Mouse (Mus musculus) CH12.LX (cell line): Measurements from ENCODE around the gene Smarcd1. TPM values are rescaled to one million over a fixed set of nuclear protein-coding genes. Genes with fewer than 3 reads are reported as not detected.

Experiments
- DNase-seq: peaks from one replicate; pipeline ENCODE4 v3.0.0-alpha.2; 2013; ENCODE audit errors: extremely low read depth
- H3K27ac ChIP-seq: 2 replicates; pipeline ENCODE4 v1.5.1; 2012; ENCODE audit warnings: low read depth, mild to moderate bottlenecking, control low read depth, moderate library complexity; ENCODE audit not compliant: insufficient read depth
- H3K27me3 ChIP-seq: replicated peaks from 2 replicates; pipeline ENCODE3; 2012; ENCODE audit warnings: inconsistent platforms
- H3K36me3 ChIP-seq, 2 experiments: replicated peaks in 1 of 2; 2 replicates each; pipeline versions ENCODE3 to v1.6.1; 2012; ENCODE audit warnings: inconsistent platforms in 1 of 2, low read length in 1 of 2, mild to moderate bottlenecking in 1 of 2, mixed read lengths in 1 of 2, moderate library complexity in 1 of 2; ENCODE audit not compliant: control insufficient read depth in 1 of 2, insufficient read depth in 1 of 2
- H3K4me1 ChIP-seq, 2 experiments: 2 replicates each; pipeline ENCODE4 v1.6.1; 2012; ENCODE audit warnings: inconsistent platforms in 1 of 2, moderate library complexity in 1 of 2; ENCODE audit not compliant: insufficient read depth in 2 of 2, control insufficient read depth in 1 of 2
- H3K4me2 ChIP-seq: 2 replicates; pipeline ENCODE4 v1.6.1; 2012; ENCODE audit warnings: low read depth, mild to moderate bottlenecking, control low read depth; ENCODE audit not compliant: poor library complexity, insufficient read depth, severe bottlenecking
- H3K4me3 ChIP-seq, 3 experiments: fragments of 150-350 bp in 1 of 3; sonication (generic) in 1 of 3; replicated peaks in 1 of 3; 2 replicates each; pipeline versions ENCODE3 to v1.5.1; 2011 to 2012; ENCODE audit warnings: low read depth in 2 of 3, low read length in 2 of 3, mild to moderate bottlenecking in 2 of 3, moderate library complexity in 2 of 3, control low read depth in 1 of 3, improper control_type of control experiment in 1 of 3, inconsistent platforms in 1 of 3, mixed read lengths in 1 of 3; ENCODE audit not compliant: poor library complexity in 1 of 3
- H3K79me2 ChIP-seq: replicated peaks from 2 replicates; pipeline ENCODE4 v1.6.1; 2012; ENCODE audit warnings: mild to moderate bottlenecking, moderate library complexity; ENCODE audit not compliant: control insufficient read depth, poor library complexity, insufficient read depth, severe bottlenecking; ENCODE audit errors: extremely low read depth
- H3K9ac ChIP-seq: 2 replicates; pipeline ENCODE4 v1.6.1; 2012; ENCODE audit warnings: low read depth, mild to moderate bottlenecking, control low read depth, moderate library complexity; ENCODE audit not compliant: insufficient read depth
- H3K9me3 ChIP-seq: replicated peaks from 2 replicates; pipeline ENCODE3; 2012; ENCODE audit warnings: low read length, inconsistent platforms, mixed read lengths
- BHLHE40 ChIP-seq: IDR thresholded peaks from 2 replicates; pipeline ENCODE4 v1.6.1; 2011; ENCODE audit warnings: mild to moderate bottlenecking, low read depth, low read length, improper control_type of control experiment
- CHD1 ChIP-seq: IDR thresholded peaks from 2 replicates; pipeline ENCODE4 v1.6.1; 2012; ENCODE audit warnings: low read depth, low read length, improper control_type of control experiment, inconsistent platforms
- CHD2 ChIP-seq: IDR thresholded peaks from 2 replicates; pipeline ENCODE4 v1.6.1; 2011; ENCODE audit warnings: low read length, improper control_type of control experiment
- CTCF ChIP-seq, 2 experiments: IDR thresholded peaks in 1 of 2; conservative IDR thresholded peaks in 1 of 2; 2 replicates each; pipeline ENCODE4 v1.5.1; 2011 to 2012; ENCODE audit warnings: low read depth in 2 of 2, low read length in 2 of 2, improper control_type of control experiment in 1 of 2, inconsistent platforms in 1 of 2, mild to moderate bottlenecking in 1 of 2, moderate library complexity in 1 of 2
- E2F4 ChIP-seq: IDR thresholded peaks from 2 replicates; pipeline ENCODE4 v1.6.1; 2011; ENCODE audit warnings: low read depth, low read length, improper control_type of control experiment; ENCODE audit not compliant: insufficient replicate concordance
- EP300 ChIP-seq: IDR thresholded peaks from 2 replicates; pipeline ENCODE4 v1.6.1; 2011; ENCODE audit warnings: low read length, improper control_type of control experiment
- ETS1 ChIP-seq: conservative IDR thresholded peaks from 2 replicates; pipeline ENCODE4 v1.6.1; 2012; ENCODE audit warnings: low read depth, mild to moderate bottlenecking, inconsistent platforms, low read length, improper control_type of control experiment, moderate library complexity
- GABPA ChIP-seq: IDR thresholded peaks from 2 replicates; pipeline ENCODE4 v1.6.1; 2012; ENCODE audit warnings: low read depth, low read length, improper control_type of control experiment, inconsistent platforms; ENCODE audit not compliant: insufficient replicate concordance
- IRF4 ChIP-seq: IDR thresholded peaks from 2 replicates; pipeline ENCODE4 v1.6.1; 2014; ENCODE audit warnings: low read depth, mild to moderate bottlenecking, inconsistent platforms, low read length, improper control_type of control experiment
- JUN ChIP-seq: IDR thresholded peaks from 2 replicates; pipeline ENCODE4 v1.6.1; 2011; ENCODE audit warnings: low read depth, mild to moderate bottlenecking, low read length, improper control_type of control experiment, moderate library complexity; ENCODE audit not compliant: insufficient read depth
- JUND ChIP-seq: conservative IDR thresholded peaks from 2 replicates; pipeline ENCODE4 v1.6.1; 2011; ENCODE audit warnings: low read depth, low read length, improper control_type of control experiment
- MAX ChIP-seq: IDR thresholded peaks from 2 replicates; pipeline ENCODE4 v1.6.1; 2011; ENCODE audit warnings: low read length, improper control_type of control experiment
- MAZ ChIP-seq: IDR thresholded peaks from 2 replicates; pipeline ENCODE4 v1.6.1; 2012; ENCODE audit warnings: low read depth, mild to moderate bottlenecking, inconsistent platforms, low read length, improper control_type of control experiment, moderate library complexity
- MEF2A ChIP-seq: IDR thresholded peaks from 2 replicates; pipeline ENCODE4 v1.6.1; 2014; ENCODE audit warnings: low read depth, mild to moderate bottlenecking, inconsistent platforms, low read length, improper control_type of control experiment, borderline replicate concordance
- MXI1 ChIP-seq: IDR thresholded peaks from 2 replicates; pipeline ENCODE4 v1.6.1; 2011; ENCODE audit warnings: mild to moderate bottlenecking, low read depth, low read length, improper control_type of control experiment
- MYC ChIP-seq: IDR thresholded peaks from 2 replicates; pipeline ENCODE4 v1.6.1; 2011; ENCODE audit warnings: low read depth, mild to moderate bottlenecking, improper control_type of control experiment, low read length
- NELFE ChIP-seq: IDR thresholded peaks from 2 replicates; pipeline ENCODE4 v1.6.1; 2011; ENCODE audit warnings: low read depth, low read length, improper control_type of control experiment
- NRF1 ChIP-seq: IDR thresholded peaks from 2 replicates; pipeline ENCODE4 v1.6.1; 2014; ENCODE audit warnings: low read depth, mild to moderate bottlenecking, inconsistent platforms, low read length, improper control_type of control experiment, moderate library complexity
- PAX5 ChIP-seq: IDR thresholded peaks from 2 replicates; pipeline ENCODE4 v1.6.1; 2012; ENCODE audit warnings: low read length, inconsistent platforms, mixed read lengths
- POLR2AphosphoS2 ChIP-seq: IDR thresholded peaks from 2 replicates; pipeline ENCODE4 v1.6.1; 2011; ENCODE audit warnings: low read depth, low read length, improper control_type of control experiment
- RAD21 ChIP-seq: IDR thresholded peaks from 2 replicates; pipeline ENCODE4 v1.6.1; 2011; ENCODE audit warnings: low read depth, mild to moderate bottlenecking, low read length, improper control_type of control experiment, moderate library complexity
- SIN3A ChIP-seq: IDR thresholded peaks from 2 replicates; pipeline ENCODE4 v1.6.1; 2012; ENCODE audit warnings: low read length, improper control_type of control experiment, inconsistent platforms
- SMC3 ChIP-seq: IDR thresholded peaks from 2 replicates; pipeline ENCODE4 v1.6.1; 2011; ENCODE audit warnings: low read depth, low read length, improper control_type of control experiment
- UBTF ChIP-seq: IDR thresholded peaks from 2 replicates; pipeline ENCODE4 v1.6.1; 2012; ENCODE audit warnings: low read depth, mild to moderate bottlenecking, inconsistent platforms, low read length, improper control_type of control experiment, moderate library complexity
- USF1 ChIP-seq: IDR thresholded peaks from 2 replicates; pipeline ENCODE4 v1.6.1; 2014; ENCODE audit warnings: low read depth, mild to moderate bottlenecking, inconsistent platforms, low read length, improper control_type of control experiment
- USF2 ChIP-seq: conservative IDR thresholded peaks from 2 replicates; pipeline ENCODE4 v1.6.1; 2011; ENCODE audit warnings: low read depth, low read length, improper control_type of control experiment
- ZC3H11A ChIP-seq: IDR thresholded peaks from 2 replicates; pipeline ENCODE4 v1.6.1; 2012; ENCODE audit warnings: low read depth, mild to moderate bottlenecking, inconsistent platforms, low read length, improper control_type of control experiment
- ZKSCAN1 ChIP-seq: IDR thresholded peaks from 2 replicates; pipeline ENCODE4 v1.6.1; 2012; ENCODE audit warnings: low read depth, inconsistent platforms, low read length, improper control_type of control experiment, borderline replicate concordance
- dilution Hi-C: fragments of 300-500 bp; cut with MboI; formaldehyde crosslinking; loops from 2 replicates; pipeline ENCODE4 v1.14.3; 2020; ENCODE audit warnings: low sequenced_read_pairs; ENCODE audit not compliant: extremely low pct_unique_long_range_greater_than_20kb, extremely low pct_ligation_motif_present
- in situ Hi-C: fragments of 300-500 bp; cut with MboI; formaldehyde crosslinking; loops from 3 replicates; pipeline ENCODE4 v1.14.3; 2019; ENCODE audit warnings: low sequenced_read_pairs, low pct_ligation_motif_present, low pct_unique_long_range_greater_than_20kb, mixed read lengths
- polyA plus RNA-seq: library from polyadenylated mRNA; unstranded; fragments of >175 nt; gene quantifications from 2 replicates; pipeline ENCODE4 v1.2.1, GENCODE M21; 2012; ENCODE audit warnings: low read depth; ENCODE audit not compliant: insufficient read length
- total RNA-seq, 2 experiments: library from RNA; depleted of rRNA; stranded (reverse); fragments of 300-350 nt in 1 of 2; fragments of >200 nt in 1 of 2; gene quantifications; 2 replicates each; pipeline ENCODE4 v1.2.3; 2012 to 2014

Gene Smarcd1
- total and polyA plus RNA-seq, 3 experiments = 12.5 to 69.9 (median 17.9) TPM

DNA sequence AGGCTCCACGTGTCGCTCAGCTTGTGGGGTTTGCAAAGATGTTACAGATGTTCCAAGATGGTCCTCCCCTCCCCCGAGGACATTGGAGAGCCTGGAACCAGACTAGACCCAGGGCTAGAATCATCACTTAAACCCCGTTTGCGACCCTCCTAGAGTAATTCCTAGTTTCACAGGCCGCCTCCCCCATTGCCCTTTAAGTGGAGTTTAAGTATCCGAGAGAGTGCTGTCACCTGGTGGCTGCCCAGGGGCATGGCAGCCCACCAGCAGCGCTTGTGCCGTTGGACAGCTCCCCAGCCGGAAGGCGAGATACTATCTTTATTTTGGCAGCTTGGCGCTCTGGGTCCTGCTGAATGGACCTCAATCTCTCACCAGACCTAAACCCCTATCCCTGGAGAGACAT, 33.0 kb upstream of the Smarcd1 start:
- dilution Hi-C loops (no loop called here), in situ Hi-C loops (loop anchor here (5.0 kb wide), 1 partner anchor 72 kb away; no protein-coding TSS in a partner anchor)

DNA sequence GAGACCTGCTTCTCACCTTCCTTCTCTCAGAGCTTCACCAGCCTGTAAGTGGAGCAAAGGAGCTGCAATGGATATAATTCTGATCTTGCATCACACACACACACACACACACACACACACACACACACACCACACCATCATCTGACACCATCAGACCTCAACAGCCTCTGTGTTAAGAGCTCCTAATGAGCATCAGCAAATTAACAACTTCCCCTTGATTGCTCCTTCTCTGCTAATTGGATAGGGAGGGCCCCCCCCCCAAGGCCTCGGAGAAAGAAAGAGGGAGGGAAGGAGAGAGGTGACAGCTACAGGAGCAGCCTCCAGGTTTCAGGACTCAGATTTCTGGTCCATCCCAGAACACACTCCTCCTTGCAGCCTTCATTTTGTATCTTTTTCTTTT, 32.5 kb upstream of the Smarcd1 start:
- dilution Hi-C loops (no loop called here), in situ Hi-C loops (loop anchor here (5.0 kb wide), 1 partner anchor 72 kb away; no protein-coding TSS in a partner anchor)
- Histone ChIP-seq H3K9me3 (peaks cover 4% of the 10 kb centered on the region), H3K27ac (no peak overlapping the region), H3K4me2 (no peak overlapping the region), H3K79me2 (no peaks in the 10 kb centered on the region), H3K36me3 (no peaks in the 10 kb centered on the region), H3K27me3 (peaks cover 70% of the 10 kb centered on the region), H3K9ac (no peak overlapping the region), H3K4me3 (no peak overlapping the region), H3K4me1 (peaks cover 0 to 12% of the 10 kb centered on the region in 2 experiments; a peak in 2 of 4 replicates)
- TF ChIP-seq USF1 = no peak
- TF ChIP-seq SIN3A = no peak
- TF ChIP-seq CHD2 = no peak
- no peak for TF ChIP-seq MYC
- no peak for TF ChIP-seq NRF1
- TF ChIP-seq JUN = no peak
- no peak for TF ChIP-seq GABPA
- TF ChIP-seq USF2 = no peak
- TF ChIP-seq UBTF = no peak
- no peak for TF ChIP-seq PAX5
- TF ChIP-seq BHLHE40 = no peak
- TF ChIP-seq EP300 = no peak
- TF ChIP-seq ZKSCAN1 = no peak
- no peak for DNase-seq

More for the DNA sequence above, 33.0 kb upstream of the Smarcd1 start:
- DNase-seq = peak; percentile 61
- TF ChIP-seq SIN3A (no peak), MAX (no peak), IRF4 (peak; percentile 15; the same call in 1 of the 2 replicates), ETS1 (no peak), NELFE (peak; percentile 33; the same call in 1 of the 2 replicates), JUND (no peak), PAX5 (no peak), MAZ (no peak), MYC (no peak), SMC3 (peak; percentile 99), NRF1 (no peak), POLR2AphosphoS2 (no peak), CHD1 (no peak), ZC3H11A (peak; percentile 76), ZKSCAN1 (no peak), E2F4 (no peak), MEF2A (no peak), MXI1 (peak; percentile 37; the same call in 1 of the 2 replicates), CTCF (conservative IDR thresholded peaks at IDR 0.05 in 1 of 2, IDR thresholded peaks at IDR 0.05 in 1 of 2; ENCODE audit: low read depth in 2 of 2, low read length in 2 of 2) (peak; percentile 92 to 98), RAD21 (peak; percentile 83)
- H3K27ac ChIP-seq = no peak overlapping the region
- peaks cover 4% of the 10 kb centered on the region for H3K9me3 ChIP-seq
- H3K9ac ChIP-seq = no peak overlapping the region
- no peaks in the 10 kb centered on the region for H3K79me2 ChIP-seq
- H3K4me3 ChIP-seq = no peak overlapping the region
- H3K4me1 ChIP-seq = peaks cover 0 to 14% of the 10 kb centered on the region in 2 experiments; a peak in 2 of 4 replicates
- peaks cover 71% of the 10 kb centered on the region for H3K27me3 ChIP-seq
- H3K4me2 ChIP-seq = no peak overlapping the region
- no peaks in the 10 kb centered on the region for H3K36me3 ChIP-seq
